8 mouse cellular contexts compared by ENCODE assay signal in the genomic region with DNA sequence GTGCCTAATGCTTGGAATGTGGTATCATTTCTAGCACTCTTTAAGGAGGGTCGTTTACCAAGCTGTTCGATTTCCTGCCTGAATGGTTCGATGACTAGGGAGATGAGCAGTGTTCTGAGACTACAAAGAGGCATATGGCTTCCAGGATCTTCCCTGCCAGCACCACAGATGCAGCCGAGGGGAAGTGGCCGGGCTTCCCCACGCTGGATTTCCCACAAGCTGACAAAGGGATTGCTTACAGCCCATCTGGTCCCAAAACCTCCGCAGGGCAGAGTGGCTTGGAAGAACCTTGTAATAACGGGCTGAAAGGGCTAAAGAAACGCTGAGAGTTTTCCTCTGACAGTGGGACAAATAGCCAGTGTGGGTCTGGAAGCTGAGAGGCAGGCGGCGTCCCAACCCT. TPM values are rescaled to one million over a fixed set of nuclear protein-coding genes. Genes with fewer than 3 reads are reported as not detected.
A peak's percentile ranks its signal among the peaks of the same experiment; 100 is the strongest.
DNase-seq lines count a peak whose midpoint lies in the region; ATAC-seq and TF ChIP-seq lines count a peak whose summit lies in the region.
"Had no signal": no experiment of that assay in that cellular context is flagged by ENCODE, and none has a peak within 500 bp of the region (broad histone marks: within the 10 kb centered on the region; RNA-seq: fewer than 3 reads in every experiment).

No protein-coding gene starts in this region.

- H3K4me2 ChIP-seq in hindbrain, postnatal 0 days (ENCODE audit: low read depth, low read length): 0 out of 2 replicates have a peak overlapping the region, but pooled peaks have one; percentile 1
- no peak overlapping the region for H3K4me2 ChIP-seq in midbrain, embryonic 12.5 days (replicated peaks)

- H3K27ac ChIP-seq in hindbrain, postnatal 0 days: peak overlapping the region; percentile 81
- H3K27ac ChIP-seq in midbrain, embryonic 12.5 days (replicated peaks): peak overlapping the region; percentile 88
- H3K27ac ChIP-seq: liver, embryonic 14.5 days had no signal

- H3K36me3 ChIP-seq in hindbrain, postnatal 0 days (ENCODE audit: insufficient read depth, low read length): no peaks in the 10 kb centered on the region
- no peaks in the 10 kb centered on the region for H3K36me3 ChIP-seq in midbrain, embryonic 12.5 days

- peak; percentile 87 for ATAC-seq in hindbrain, postnatal 0 days
- ATAC-seq in midbrain, embryonic 12.5 days (ENCODE audit: low FRiP score, low read depth): no peak

- DNase-seq in cerebellum, adult 11-12 months: peak; percentile 92
- peak; percentile 67 for DNase-seq in embryo, embryonic 11 days
- DNase-seq in hindbrain, postnatal 0 days (ENCODE audit: low spot score): peak; percentile 88
- DNase-seq in adrenal gland, adult 18-20 months (ENCODE audit: low spot score in 2 of 2): no peak
- no peak for DNase-seq in urinary bladder, postnatal 4 days (ENCODE audit: low spot score in 2 of 2)
- no peak for DNase-seq in gastrocnemius, postnatal 25 days

- H3K27me3 ChIP-seq in hindbrain, postnatal 0 days (ENCODE audit: insufficient read depth, low read length): no peaks in the 10 kb centered on the region
- H3K27me3 ChIP-seq in midbrain, embryonic 12.5 days: no peaks in the 10 kb centered on the region

- WGBS in hindbrain, postnatal 0 days: 11% methylated on average over 11 of the region's 11 CpGs
- WGBS in midbrain, embryonic 12.5 days: 20% methylated on average over 11 of the region's 11 CpGs

- H3K9me3 ChIP-seq in hindbrain, postnatal 0 days (ENCODE audit: low read length): no peaks in the 10 kb centered on the region
- H3K9me3 ChIP-seq in midbrain, embryonic 12.5 days: no peaks in the 10 kb centered on the region

- no peak for TF ChIP-seq CTCF in hindbrain, postnatal 0 days (IDR thresholded peaks at IDR 0.05; ENCODE audit: low read depth)

- H3K4me3 ChIP-seq in hindbrain, postnatal 0 days (ENCODE audit: low read length): no peak overlapping the region
- H3K4me3 ChIP-seq in midbrain, embryonic 12.5 days: no peak overlapping the region

- peaks cover 31% of the 10 kb centered on the region for H3K4me1 ChIP-seq in hindbrain, postnatal 0 days (ENCODE audit: insufficient read depth, low read length)
- H3K4me1 ChIP-seq in midbrain, embryonic 12.5 days: peaks cover 85% of the 10 kb centered on the region

- no peak overlapping the region for H3K9ac ChIP-seq in hindbrain, postnatal 0 days (replicated peaks; ENCODE audit: low read length)
- no peak overlapping the region for H3K9ac ChIP-seq in midbrain, embryonic 12.5 days (replicated peaks)
- H3K9ac ChIP-seq: liver, embryonic 14.5 days had no signal

RNA-seq across cellular contexts. Expression of a gene that starts 46.8 kb away (rescaled TPM):
- total RNA-seq in hindbrain, postnatal 0 days (2014; rRNA removed): 34.2 and 39.8 TPM in 2 replicates
- polyA plus RNA-seq in hindbrain, postnatal 0 days (2015; fragmentation: Nextera tagmentation; extraction: Ambion mirVana): 116 and 118 TPM in 2 replicates
- 113 and 116 TPM in 2 replicates for polyA plus RNA-seq in midbrain, embryonic 12.5 days (2016; fragmentation: Nextera tagmentation; extraction: Ambion mirVana)
- total RNA-seq in adrenal gland, adult 18-20 months (2021): 100 to 1,000 TPM in 1 of 2 experiments, 10 to 100 TPM in 1; 75.0 to 108 TPM
- total RNA-seq in gastrocnemius, postnatal 25 days (2021): 10 to 100 TPM; 19.7 to 20.4 TPM

RNA-seq across cellular contexts. Expression of a gene that starts 46.9 kb away (rescaled TPM):
- 11.9 and 19.2 TPM in 2 replicates for total RNA-seq in hindbrain, postnatal 0 days (2014; rRNA removed)
- polyA plus RNA-seq in hindbrain, postnatal 0 days (2015; fragmentation: Nextera tagmentation; extraction: Ambion mirVana): 22.5 and 22.8 TPM in 2 replicates
- polyA plus RNA-seq in midbrain, embryonic 12.5 days (2016; fragmentation: Nextera tagmentation; extraction: Ambion mirVana): 16.4 and 17.7 TPM in 2 replicates
- total RNA-seq in adrenal gland, adult 18-20 months (2021): 10 to 100 TPM; 19.2 to 21.2 TPM
- 10 to 100 TPM; 11.9 to 13.7 TPM for total RNA-seq in gastrocnemius, postnatal 25 days (2021)

Comparison
In these comparisons a context has a peak if more than half of its experiments do, and no peak if none do; other contexts are left out.
1. DNase-seq: peak in cerebellum, adult 11-12 months (single experiment), embryo, embryonic 11 days (single experiment) and hindbrain, postnatal 0 days (single experiment); none in adrenal gland, adult 18-20 months (0 of 2), urinary bladder, postnatal 4 days (0 of 2) and gastrocnemius, postnatal 25 days (single experiment).